Mouse (Mus musculus) gastrocnemius, postnatal 14 days (tissue): Measurements from ENCODE around the gene Pde4d. TPM values are rescaled to one million over a fixed set of nuclear protein-coding genes. Genes with fewer than 3 reads are reported as not detected.
A peak's percentile ranks its signal among the peaks of the same experiment; 100 is the strongest.

ENCODE experiments used
- DNase-seq: peaks from one replicate; pipeline ENCODE4 v3.0.0; 2021; ENCODE audit warnings: mixed read lengths
- intact Hi-C: fragments of 180-260 bp; cut with DNase I; formaldehyde crosslinking; loops from one replicate; pipeline ENCODE4 v1.15.1; 2025; ENCODE audit warnings: low total_unique reads
- total RNA-seq, 2 experiments: library from RNA; stranded (reverse); gene quantifications; 2 replicates each; pipeline ENCODE4 v1.2.3; 2021

Pde4d gene
- total RNA-seq, 2 experiments from 2014 or later: 91.2 to 126 TPM

DNA sequence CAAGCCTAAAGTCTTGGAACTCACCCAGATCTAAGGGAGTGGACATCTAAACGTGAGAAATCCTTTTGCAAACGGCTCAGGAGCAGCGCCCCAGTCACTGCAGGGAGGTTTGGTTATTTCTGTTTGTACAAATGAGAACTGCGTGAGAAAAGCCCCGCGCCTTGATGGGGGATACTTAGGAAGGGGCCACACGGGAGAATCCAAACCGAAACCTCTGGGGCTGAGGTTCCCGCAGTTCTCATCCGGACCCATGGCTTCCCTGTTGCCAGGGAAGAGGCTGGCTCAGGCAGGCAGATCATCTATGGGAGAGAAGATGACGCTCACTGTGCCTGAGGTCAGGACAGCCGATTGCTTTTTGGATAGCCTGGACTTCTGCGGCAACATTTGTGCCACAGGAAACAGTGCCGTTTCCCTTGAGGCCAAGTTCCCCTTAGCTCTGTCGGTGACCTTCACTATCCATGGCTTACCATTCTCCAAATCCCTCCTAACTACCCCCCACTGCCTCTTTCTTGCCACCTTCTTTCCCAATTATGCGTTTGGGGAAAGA is 762.3 kb downstream of the Pde4d start:
- DNase-seq: no peak
- intact Hi-C loops: loop anchor here (5.0 to 10.0 kb wide), 2 partner anchors 330 to 827 kb away; no protein-coding TSS in a partner anchor

DNA sequence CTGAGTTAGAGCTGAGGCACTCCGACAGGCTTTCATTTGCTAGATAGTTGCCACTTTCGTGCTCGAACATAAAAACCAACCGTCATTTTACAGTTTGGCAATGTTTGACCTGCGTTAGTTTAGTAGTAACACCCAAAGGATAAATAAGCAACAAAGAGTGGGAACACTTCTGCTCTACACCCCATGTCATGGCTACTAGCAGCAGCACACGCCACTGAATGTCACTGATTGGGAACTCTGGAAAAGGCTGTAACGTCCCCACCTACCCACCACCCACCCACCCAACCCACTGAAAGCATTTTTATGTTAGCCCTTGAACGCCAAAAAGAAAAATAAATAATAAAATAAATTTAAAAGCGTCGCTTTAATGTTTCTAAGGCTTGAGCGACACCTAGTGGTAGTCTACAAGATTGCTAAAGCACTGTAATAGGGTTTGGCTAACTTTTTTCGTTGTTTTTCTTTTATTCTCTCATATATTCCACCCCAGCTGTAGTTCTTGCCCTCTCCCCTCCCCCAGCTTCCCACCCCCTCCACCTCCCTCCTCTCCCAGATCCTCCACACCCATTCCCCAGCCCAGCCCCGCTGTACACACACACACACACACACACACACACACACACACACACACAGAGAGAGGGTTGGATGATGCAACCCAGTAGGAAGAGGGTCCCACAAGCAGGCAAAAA is 763.2 kb downstream of the Pde4d start:
- intact Hi-C loops: loop anchor here (5.0 to 10.0 kb wide), 2 partner anchors 331 to 828 kb away; no protein-coding TSS in a partner anchor
- DNase-seq: no peak

DNA sequence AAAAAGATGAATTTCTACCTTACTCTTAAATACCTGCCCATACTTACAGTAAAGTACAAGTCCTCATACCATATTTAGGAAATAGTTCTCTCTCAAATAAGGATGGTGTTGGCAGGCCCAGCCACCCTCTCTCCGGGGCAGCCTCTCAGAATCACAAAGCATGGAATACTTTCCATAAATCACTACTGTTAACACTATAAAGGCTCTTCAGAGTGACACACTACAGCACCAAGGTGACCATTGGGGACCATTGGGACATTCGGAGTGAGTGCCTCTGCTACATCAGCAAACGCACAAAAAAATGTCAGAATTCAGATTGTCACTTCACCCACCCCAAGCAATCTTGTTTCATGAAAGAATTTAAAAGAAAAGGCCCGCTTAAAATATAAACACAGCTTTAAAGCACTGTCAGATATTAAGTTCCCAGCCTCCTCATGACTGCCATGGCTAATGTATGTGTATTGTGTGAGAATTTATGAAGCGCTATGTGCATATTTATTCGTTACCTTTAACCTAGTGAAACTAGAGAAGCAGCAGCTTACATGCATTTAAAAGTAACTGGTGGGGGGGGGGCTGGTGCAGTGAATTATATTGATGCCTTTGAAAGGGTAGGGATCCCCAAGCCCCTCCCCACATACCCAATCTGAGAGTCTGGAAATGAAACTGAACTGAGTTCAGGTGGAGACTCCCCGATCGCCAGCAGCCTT is 769.4 kb downstream of the Pde4d start:
- intact Hi-C loops: loop anchor here (10.0 kb wide), 1 partner anchor 834 kb away; no protein-coding TSS in a partner anchor
- DNase-seq: no peak

DNA sequence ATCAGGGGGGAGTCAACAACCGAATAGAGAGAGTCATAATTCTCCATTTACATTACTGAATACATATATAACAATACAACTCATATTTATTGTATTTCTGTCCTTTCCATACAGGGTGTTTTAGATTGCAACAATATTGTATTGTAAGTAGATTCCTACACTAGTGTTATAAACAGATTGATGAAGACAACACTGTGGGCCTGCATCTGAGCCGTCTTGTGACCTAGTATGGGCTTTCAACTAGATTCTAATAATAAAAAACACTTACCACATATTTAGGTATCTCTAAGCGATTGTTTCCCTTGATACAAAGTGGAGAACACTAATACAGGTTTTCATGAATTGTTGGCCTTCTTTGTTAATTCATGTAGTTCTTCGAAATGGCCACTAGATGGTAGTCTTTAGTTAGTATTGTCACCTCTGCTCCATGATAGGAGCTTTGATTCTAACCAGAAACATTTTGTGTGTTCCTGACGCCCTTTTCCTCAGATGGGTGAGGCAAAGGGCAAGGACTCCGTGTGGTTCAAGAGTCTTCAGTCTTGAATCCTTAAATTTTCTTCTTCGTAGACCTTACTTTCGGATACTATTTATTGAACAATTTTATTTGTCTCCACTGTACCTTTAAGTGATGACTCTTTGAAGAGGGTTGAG is 779.3 kb downstream of the Pde4d start:
- DNase-seq: no peak
- intact Hi-C loops: no loop called here

DNA sequence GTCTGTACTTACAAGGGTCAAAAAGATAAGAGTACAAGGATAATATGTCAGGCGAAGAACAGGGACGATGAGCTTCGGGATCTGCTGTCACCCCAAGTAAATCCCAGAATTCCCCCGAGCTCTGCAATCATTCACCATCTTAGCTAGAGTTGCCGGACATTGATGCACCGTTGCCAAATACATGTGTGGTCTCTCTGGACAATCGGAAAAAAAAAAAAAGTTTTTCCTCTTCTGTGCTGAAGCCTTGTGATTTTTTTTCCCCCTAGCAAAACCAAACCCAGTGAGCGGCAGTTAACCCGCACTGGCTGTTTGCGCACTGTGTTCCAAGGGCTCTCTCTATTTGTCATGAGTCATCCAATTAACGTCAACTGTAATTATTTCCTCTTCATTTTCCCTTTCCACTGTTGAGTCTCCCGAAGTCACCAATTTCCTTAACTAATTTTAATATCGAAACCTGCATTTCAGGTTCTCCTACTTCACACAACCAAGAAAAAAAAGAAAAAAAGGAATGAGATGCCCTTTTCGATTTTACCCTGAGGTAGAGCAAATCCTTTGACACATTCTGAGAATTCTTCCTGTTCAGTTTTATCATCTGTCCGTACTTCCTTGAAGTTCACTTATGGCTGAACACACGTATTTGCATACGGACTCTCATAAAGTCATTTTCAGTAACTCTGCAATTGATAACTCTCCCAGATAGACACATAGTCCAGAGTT is 780.0 kb downstream of the Pde4d start:
- no peak for DNase-seq
- intact Hi-C loops: loop anchor here (10.0 kb wide), 2 partner anchors 115 to 315 kb away; no protein-coding TSS in a partner anchor

DNA sequence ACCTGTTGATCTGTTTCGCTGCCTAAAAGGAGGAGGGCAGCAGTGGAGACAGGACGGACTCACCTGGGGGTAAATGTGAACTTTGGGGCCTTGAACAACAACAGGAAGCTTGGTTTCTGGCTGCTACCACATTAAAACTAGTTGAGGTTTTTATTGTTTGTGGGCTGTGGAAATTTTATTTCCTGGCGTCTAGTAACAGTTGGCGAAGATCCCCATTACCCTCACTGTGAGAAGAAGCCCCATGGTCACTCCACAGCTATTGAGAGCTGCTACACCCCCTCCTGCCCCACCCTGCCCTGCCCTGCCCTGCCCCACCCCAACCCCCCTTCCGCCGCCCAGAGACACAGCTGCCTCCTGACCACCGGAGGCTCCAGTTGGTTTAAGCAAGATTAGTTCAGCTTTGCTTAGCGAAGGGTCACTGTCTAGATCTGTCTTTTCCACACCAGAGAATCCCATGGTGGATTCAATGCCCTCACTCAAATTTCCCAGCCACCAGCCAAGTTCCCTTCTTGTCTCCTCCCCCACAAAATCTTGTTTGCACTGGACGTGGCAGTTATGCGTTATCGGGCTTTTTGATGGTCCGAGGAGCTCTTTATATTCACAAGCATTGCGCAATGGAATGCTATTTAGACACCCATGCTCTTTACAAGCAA is 780.7 kb downstream of the Pde4d start:
- intact Hi-C loops: loop anchor here (10.0 kb wide), 2 partner anchors 114 to 314 kb away; no protein-coding TSS in a partner anchor

DNA sequence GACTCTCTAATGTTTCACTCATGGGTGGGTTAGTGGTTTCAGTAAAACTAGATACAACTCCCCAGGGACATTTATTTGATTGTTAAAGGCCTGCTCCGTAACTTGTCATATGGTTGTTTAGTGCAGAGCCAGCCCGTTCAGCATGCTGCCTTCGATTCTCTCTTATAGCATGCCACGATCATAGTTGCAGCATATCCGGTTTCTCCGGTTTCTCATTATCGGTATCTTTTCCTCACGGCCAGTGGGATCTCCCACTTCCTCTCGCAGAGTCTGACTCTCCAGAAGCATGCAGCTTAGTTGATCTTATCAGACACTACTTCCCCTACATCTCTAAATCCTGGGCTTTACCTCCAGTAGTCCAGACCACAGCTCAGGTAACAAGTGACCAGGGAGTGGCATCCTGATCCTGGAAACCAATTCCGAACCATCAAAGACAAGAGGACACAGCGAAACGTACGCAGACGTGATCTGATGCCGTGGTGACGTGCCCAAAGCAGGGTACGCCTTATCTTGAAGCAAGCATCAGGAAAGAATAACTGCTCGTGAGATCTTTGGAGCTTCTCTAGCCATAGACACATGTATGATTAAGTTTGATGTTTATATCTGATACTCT is 782.2 kb downstream of the Pde4d start:
- intact Hi-C loops: loop anchor here (10.0 kb wide), 2 partner anchors 113 to 313 kb away; no protein-coding TSS in a partner anchor
- no peak for DNase-seq

More for the DNA sequence above, 780.7 kb downstream of the Pde4d start:
- DNase-seq: no peak

DNA sequence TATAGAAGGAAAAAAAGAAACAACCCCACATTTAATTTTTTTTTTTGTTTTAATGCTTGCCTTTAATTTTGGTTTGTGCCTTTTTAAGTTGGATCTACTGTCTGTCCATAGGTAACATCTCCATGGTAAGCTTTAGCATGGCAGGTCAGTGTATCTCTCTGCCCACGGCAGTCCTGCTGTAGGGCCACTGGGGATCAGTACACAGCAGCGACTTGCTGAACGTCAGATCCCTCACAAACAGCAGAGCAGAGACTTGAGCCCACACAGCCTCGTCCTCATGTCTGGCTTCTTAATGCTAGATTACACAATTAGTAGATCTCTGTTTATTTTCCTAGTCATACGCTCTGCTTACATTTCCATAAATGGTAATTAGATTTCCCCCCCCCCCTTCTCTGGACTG is 782.8 kb downstream of the Pde4d start:
- intact Hi-C loops: loop anchor here (10.0 kb wide), 2 partner anchors 112 to 312 kb away; no protein-coding TSS in a partner anchor
- no peak for DNase-seq

DNA sequence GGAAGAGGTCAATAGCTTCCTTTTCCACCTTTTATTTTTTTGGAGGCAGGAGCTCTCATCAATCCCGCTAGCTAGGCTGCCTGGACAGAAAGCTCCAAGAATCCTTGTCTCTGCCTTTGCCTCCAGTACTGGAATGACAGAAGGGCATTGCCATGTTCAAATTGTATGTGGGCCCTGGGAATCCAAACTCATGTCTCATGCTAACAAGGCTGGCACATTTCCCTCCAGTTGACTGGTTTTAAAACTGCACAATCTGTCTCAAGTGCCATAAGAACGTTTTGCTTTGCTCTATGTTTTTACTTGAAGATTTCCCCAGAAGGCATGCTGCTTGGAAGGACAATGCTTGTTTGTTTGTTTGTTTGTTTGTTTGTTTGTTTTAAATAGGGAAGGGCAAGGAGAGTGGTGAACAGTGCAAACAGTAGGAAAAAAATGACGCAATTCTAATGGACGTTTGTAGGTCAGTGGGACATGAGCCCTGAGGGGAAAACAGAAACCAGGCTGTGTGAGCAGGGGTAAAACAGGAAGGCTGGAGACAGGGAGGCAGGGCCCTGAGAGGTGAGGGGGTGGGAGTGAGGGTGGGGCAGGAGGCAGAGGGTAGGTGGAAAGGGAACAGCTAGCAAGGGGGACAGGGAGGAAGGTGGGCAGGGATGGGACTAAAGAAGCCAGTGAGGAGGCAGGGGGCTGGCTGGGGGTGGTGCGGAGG is 784.3 kb downstream of the Pde4d start:
- no peak for DNase-seq
- intact Hi-C loops: loop anchor here (10.0 kb wide), 2 partner anchors 111 to 311 kb away; no protein-coding TSS in a partner anchor

DNA sequence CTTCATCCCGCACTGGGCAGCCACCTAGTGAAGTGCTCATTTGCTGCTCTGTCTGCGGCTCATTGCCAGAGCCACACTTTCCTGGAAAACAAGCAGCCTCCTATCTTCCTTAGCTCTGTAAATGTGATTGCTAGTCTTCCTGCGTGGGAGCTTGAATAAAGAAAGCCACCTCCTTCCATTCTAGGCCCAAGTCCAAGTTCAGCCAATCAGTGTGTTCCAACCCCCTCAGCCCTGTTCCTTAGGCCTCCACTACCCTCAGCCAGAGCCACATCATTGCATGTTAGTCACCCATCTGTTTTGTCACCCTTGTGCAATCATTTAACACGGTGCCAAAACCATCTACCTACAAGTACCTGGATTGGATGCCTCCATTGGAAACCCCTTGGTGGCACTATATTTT is 786.3 kb downstream of the Pde4d start:
- no peak for DNase-seq
- intact Hi-C loops: loop anchor here (10.0 kb wide), 2 partner anchors 109 to 309 kb away; no protein-coding TSS in a partner anchor

DNA sequence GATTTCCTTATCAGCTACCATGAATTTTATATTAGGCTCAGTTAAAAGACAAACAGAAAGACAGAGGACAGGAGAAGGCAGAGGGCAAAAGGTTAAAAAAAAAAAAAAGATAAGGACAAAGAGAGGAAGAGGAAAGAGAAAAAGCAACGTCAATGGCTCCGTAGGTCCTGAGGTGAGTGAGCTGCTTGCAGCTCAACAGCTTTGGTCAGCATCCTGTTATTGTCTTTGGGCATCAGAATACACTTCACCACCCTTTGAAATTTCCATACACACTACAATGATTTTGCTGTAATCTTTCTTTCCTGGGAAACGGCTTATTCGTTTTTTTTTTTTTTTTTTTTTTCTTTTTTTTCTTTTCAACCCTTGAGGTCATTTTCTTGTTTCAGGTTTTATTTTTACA is 788.9 kb downstream of the Pde4d start:
- intact Hi-C loops: loop anchor here (10.0 kb wide), 2 partner anchors 106 to 306 kb away; no protein-coding TSS in a partner anchor

DNA sequence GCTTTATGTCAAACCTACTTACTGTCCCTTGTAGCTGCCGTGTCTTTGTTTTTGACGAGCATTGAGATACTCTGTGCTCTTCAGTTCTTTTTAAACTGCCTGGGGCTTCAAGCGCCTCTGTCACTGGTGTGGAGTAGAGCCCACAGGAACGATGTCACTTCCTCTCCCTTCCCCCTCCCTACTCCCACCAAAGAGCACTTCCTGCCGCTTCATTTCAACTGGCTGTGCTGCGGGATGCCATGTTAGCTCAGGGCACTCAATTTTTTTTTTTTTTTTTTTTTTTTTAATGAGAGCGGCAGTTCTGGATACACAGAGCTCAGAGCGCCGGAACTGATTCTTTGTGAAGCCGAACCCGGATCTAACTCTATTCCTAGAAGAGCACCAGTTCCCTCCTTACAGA is 789.5 kb downstream of the Pde4d start:
- intact Hi-C loops: loop anchor here (10.0 kb wide), 2 partner anchors 106 to 306 kb away; no protein-coding TSS in a partner anchor

More for the DNA sequence above, 788.9 kb downstream of the Pde4d start:
- DNase-seq: no peak

DNA sequence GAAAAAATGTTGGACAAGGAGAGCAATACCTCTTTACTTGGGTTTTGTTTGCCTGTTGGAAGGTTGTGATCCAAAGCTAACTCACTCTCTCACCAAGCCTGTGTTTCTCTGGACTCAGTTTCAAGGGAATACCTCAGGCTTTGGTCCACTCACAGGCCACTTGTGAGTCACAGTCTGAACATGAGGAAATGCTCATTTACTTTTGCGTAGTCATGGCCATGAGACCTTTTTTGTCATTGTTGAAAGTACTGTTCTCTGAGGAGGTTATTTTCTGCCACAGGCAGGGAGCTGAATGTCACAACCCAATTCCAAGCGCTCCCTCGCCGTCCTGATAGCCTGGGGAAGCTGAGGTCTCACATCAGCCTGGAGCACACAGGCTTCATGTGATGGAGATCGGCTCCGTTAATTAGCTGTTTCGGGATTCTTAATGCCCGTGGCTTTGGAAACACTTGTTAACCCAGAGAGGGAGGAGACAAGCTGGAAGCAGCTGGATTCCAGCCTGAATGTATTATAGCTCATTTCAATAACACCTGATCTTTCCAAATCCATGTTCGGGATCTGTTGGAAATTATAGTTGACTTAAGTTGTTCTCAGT is 792.8 kb downstream of the Pde4d start:
- DNase-seq: no peak
- intact Hi-C loops: no loop called here

More for the DNA sequence above, 789.5 kb downstream of the Pde4d start:
- peak; percentile 15 for DNase-seq

DNA sequence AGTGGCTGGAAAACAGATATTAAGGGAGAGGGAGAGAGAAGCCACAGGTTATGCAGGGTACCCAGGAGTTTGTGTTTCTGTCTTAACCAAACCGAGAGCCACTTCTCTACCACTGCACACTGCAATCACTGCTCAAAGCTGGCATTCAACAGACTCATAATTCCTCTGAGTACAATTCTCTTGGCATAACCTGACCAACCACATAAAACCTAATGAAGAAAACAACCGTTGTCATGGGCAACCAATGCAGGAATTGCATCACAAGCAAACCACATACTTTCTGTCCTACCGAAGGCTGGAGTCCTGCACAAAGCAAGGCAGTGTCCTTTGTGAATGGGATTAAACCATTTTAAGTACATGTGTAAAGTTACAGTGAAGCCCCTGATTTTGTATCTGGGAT is 793.4 kb downstream of the Pde4d start:
- intact Hi-C loops: no loop called here
- no peak for DNase-seq

DNA sequence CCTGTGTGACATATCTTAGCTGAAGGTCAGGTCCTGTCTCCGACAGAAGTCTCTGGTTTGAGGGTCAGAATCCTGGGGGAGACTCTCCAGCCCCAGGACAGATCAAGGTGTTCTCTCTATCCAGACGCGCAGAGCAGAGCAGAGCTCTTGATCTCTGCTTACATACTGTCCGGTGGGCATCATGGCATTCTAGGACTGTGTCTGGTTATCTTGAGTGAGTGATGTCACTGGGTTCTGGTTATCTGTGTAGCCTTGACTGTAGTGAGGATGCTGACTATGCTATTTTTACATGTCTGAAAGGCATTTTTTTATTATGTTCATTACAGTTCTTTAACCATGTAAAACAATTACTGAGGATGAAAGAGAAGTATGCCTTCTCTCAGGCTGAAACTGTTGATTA is 797.3 kb downstream of the Pde4d start:
- DNase-seq: no peak
- intact Hi-C loops: no loop called here

DNA sequence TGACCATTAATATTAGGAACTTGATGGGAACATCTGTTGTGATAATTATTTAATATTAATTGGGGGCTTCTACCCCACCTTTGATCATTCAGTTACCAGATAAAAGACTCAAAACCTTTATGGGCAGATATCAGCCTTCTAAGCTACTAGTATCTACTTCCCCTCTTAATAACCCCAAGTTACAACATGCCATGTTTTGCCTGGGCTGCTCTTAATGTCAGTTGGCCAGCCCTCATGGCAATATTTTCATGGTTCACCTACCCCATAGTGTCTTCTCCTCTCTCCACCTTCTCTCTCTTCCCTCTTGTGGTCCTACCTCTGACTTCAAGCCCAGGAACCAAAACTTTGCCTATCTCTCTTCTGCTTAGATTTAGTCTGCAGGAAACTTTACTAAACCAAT is 799.6 kb downstream of the Pde4d start:
- DNase-seq: no peak
- intact Hi-C loops: no loop called here

DNA sequence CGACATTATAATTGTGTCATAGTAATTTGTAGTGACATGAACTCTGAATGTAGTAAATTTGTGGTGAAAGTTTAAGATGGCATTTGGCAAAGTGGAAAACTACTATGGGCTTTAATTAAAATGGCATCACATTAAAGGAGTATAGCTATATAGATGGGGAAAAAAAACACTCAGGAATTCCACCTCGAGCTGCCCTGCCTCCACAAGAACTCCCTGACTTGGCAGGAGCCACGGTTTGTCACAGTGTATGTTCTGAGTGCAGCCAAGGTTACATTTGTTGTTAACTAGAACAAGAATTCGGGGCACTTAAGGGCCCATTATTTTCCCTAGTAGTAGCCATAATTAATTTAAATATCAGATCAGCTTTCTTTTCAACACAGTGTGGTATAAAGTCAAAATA is 805.9 kb downstream of the Pde4d start:
- DNase-seq: no peak
- intact Hi-C loops: no loop called here
